Mouse (Mus musculus): ENCODE measurements around the gene Srgn. TPM values are rescaled to one million over a fixed set of nuclear protein-coding genes. Genes with fewer than 3 reads are reported as not detected.
A peak's percentile ranks its signal among the peaks of the same experiment; 100 is the strongest.

Srgn gene
- polyA plus RNA-seq, 1 experiment = not detected

DNA sequence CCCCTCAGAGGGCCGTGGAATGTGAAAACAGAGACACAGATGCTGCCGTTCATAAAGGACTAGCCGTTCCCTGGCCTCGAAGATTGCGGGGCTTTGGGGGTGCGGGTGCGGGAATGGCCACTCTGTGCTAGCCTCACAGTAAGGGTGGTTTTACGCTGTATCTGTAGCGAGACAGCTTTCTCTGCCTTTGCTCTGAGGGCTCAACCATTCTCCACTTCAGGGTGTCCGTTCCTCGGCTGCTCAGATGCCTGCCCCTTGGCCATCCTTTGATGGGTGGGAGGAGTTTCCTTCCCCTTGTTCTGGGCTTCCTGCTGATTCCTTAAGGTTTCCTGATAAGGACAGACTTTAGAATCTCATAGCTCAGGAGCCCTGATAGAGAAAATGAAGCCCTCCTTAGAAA is 18.8 kb downstream of the Srgn start:
- WGBS = 13% methylated on average over 11 of the region's 11 CpGs
- 0 out of 2 replicates have a peak, but pooled peaks cover 3% of the 10 kb centered on the region for H3K4me1 ChIP-seq (ENCODE audit: control insufficient read depth, insufficient read depth, low read length)
- H3K27ac ChIP-seq (ENCODE audit: insufficient read depth, low read depth, low read length) = no peak overlapping the region
- peak overlapping the region; percentile 33 for H3K4me3 ChIP-seq (ENCODE audit: insufficient read depth, low read depth, low read length)
- TF ChIP-seq CTCF (IDR thresholded peaks at IDR 0.05; ENCODE audit: insufficient read depth, low read depth, low read length) = no peak
- no peak for TF ChIP-seq POLR2A (IDR thresholded peaks at IDR 0.05; ENCODE audit: insufficient read depth, low read depth, low read length)

DNA sequence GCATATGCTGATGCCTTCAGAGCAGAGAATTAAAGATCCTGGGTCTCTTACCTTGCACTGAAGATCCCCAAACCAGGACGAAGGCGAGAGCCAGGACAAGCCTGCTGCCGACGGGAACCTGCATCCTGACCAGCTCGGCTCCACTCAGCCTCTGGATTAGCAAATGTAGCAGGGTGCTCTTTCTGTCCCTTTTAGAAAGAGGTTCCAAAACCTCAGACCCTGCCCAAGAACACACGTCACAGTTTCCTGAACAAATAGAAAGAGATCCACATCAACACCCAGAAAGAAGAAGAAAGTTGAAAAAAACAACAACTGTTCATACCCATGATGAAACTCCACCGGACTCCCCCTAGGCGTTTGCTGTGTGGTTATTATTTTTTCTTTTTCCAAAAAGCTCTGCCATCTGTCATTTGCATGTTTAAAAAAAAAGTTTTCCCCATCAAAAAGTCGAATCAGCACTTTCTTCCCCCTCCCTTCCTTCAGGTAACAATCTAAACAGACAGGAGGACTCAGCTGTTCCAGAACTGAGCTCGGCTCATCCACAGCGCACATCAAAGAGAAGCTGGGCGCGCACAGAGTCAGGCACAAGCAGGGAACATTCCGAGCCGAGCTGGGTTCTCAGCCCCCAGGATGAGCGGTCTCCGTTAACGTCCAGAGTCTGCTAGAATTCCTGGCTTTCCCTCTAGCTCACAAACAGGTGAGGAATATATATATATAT is 19.5 kb downstream of the Srgn start:
- Histone ChIP-seq H3K27ac (ENCODE audit: insufficient read depth, low read depth, low read length) (no peak overlapping the region), H3K4me3 (ENCODE audit: insufficient read depth, low read depth, low read length) (peak overlapping the region; percentile 34), H3K4me1 (ENCODE audit: control insufficient read depth, insufficient read depth, low read length) (0 out of 2 replicates have a peak, but pooled peaks cover 3% of the 10 kb centered on the region)
- TF ChIP-seq POLR2A (IDR thresholded peaks at IDR 0.05; ENCODE audit: insufficient read depth, low read depth, low read length) (no peak), CTCF (IDR thresholded peaks at IDR 0.05; ENCODE audit: insufficient read depth, low read depth, low read length) (no peak)
- 10% methylated on average over 18 of the region's 18 CpGs for WGBS

DNA sequence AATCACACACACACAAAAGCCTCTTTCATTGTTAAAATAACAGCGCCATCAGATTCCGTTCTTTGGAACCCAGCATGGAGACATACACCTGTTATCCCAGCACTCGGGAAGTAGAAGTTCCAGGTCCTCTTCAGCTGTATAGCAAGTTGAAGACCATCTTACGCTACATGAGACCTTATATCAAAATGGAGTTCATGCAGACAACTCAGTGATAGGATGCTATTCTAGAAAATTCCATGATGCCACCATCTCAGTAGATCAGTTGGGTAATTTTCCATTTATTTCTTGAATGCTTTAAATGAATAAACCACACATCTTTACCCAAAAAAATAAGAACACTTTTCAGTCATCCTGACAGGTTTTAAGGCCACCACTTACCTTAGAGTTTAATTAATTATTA is 20.2 kb downstream of the Srgn start:
- no peak overlapping the region for H3K27ac ChIP-seq (ENCODE audit: insufficient read depth, low read depth, low read length)
- no peak overlapping the region for H3K4me3 ChIP-seq (ENCODE audit: insufficient read depth, low read depth, low read length)
- TF ChIP-seq POLR2A (IDR thresholded peaks at IDR 0.05; ENCODE audit: insufficient read depth, low read depth, low read length) = no peak
- no peak for TF ChIP-seq CTCF (IDR thresholded peaks at IDR 0.05; ENCODE audit: insufficient read depth, low read depth, low read length)
- 86% methylated on average over 4 of the region's 4 CpGs for WGBS
- H3K4me1 ChIP-seq (ENCODE audit: control insufficient read depth, insufficient read depth, low read length) = 0 out of 2 replicates have a peak, but pooled peaks cover 3% of the 10 kb centered on the region

DNA sequence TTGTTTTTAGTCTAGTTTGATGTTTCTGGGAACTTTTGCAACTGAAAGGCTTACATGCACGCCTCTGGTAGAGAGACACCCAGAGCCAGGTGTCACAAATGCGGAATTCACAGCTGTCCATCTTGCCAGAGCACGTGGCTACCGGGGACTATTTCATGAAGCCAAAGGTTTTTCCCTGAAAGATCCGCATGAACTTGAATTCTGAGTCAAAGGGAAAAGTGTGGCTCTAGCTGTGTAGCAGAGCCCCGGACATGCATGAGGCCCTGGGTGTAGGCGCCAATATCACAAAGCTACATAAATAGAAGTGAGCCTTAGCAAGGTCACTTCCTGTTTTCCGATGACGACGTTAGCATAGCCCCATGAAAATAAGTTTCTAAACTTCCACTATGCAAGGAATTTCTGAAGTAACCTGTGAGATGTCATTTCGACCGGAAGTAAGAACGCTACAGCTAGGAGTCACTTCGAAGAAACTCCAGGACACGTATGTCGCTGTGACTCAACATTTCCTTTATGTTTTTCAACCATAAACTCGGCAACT is 21.2 kb downstream of the Srgn start:
- Histone ChIP-seq H3K4me1 (ENCODE audit: control insufficient read depth, insufficient read depth, low read length) (0 out of 2 replicates have a peak, but pooled peaks cover 3% of the 10 kb centered on the region), H3K4me3 (ENCODE audit: insufficient read depth, low read depth, low read length) (no peak overlapping the region), H3K27ac (ENCODE audit: insufficient read depth, low read depth, low read length) (no peak overlapping the region; the same call in 1 of the 2 replicates)
- no peak for TF ChIP-seq CTCF (IDR thresholded peaks at IDR 0.05; ENCODE audit: insufficient read depth, low read depth, low read length)
- no peak for TF ChIP-seq POLR2A (IDR thresholded peaks at IDR 0.05; ENCODE audit: insufficient read depth, low read depth, low read length)
- WGBS = 84% methylated on average over 17 of the region's 17 CpGs

DNA sequence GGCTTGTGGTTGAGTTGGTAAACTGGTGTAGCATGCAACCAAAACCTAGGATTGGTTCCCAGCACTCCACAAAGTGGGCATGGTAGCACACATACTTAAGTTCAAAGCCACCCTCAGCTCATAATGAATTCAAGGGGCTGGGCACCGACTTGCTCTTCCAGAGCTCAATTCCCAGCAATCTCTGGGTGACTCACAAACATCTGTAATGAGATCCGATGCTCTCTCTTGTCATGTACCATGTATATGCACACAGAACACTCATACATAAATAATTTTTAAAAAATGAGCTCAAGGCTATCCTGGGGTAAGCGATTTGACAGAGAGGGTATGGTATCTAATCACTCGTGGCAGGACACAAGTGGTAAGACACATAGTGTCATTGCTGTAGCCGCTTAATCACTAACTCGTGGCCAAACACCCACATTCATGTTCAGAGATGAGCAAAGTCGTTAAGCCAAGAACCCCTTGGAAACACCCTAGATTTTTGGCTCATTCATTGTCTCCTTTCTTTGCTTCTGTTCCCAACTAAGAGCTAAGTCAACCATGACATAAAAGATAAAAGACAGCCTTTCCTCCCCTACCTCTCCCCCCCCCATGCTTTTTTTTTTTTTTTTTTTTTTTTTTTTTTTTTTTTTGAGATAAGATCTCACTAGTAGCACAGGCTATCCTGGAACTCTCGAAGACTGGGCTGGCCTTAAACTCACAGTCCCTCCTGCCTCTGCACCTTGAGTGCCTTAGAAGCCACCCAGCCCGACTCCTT is 21.8 kb downstream of the Srgn start:
- TF ChIP-seq POLR2A (IDR thresholded peaks at IDR 0.05; ENCODE audit: insufficient read depth, low read depth, low read length) (no peak), CTCF (IDR thresholded peaks at IDR 0.05; ENCODE audit: insufficient read depth, low read depth, low read length) (no peak)
- H3K4me1 ChIP-seq (ENCODE audit: control insufficient read depth, insufficient read depth, low read length) = 0 out of 2 replicates have a peak, but pooled peaks cover 3% of the 10 kb centered on the region
- 66% methylated on average over 9 of the region's 9 CpGs for WGBS
- H3K27ac ChIP-seq (ENCODE audit: insufficient read depth, low read depth, low read length) = no peak overlapping the region; the same call in 1 of the 2 replicates
- H3K4me3 ChIP-seq (ENCODE audit: insufficient read depth, low read depth, low read length) = no peak overlapping the region

DNA sequence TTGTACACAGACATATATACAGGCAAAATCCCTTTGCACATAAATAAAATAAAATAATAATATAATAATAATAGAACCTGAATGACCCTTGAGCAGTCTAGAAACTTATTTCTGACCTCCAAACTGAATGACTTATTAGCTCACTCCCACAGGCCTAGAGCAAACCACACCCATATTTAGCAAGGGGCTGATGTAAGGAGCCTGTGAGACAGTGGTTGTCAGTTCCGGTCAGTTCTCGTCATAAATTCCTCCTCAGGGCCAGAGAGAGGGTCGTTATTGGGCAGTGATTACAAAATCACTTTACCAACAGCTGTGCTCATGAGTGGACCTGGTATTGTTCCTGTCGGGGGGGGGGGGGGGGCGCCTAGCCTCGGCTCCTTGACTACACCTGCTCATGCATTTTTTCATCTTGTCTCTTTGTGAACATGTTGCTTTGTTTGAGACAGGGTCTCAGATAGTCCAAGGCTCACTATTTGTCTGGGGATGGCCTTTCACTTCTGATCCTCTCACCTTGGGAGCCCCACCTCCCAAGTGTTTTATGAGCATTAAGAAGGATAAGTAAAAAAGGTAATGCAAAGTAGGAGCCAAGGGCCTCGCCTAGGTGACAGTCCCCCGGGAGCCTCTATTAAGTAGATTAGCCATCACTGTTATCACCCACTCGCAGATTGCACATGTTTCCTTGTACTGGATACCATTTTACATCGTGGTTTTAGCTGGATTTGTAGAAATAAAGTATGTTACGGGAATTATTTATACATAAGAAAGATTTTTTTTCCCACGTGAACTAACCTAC is 23.2 kb downstream of the Srgn start:
- 77% methylated on average over 12 of the region's 12 CpGs for WGBS
- 0 out of 2 replicates have a peak, but pooled peaks cover 3% of the 10 kb centered on the region for H3K4me1 ChIP-seq (ENCODE audit: control insufficient read depth, insufficient read depth, low read length)
- no peak overlapping the region for H3K4me3 ChIP-seq (ENCODE audit: insufficient read depth, low read depth, low read length)
- TF ChIP-seq CTCF (IDR thresholded peaks at IDR 0.05; ENCODE audit: insufficient read depth, low read depth, low read length) = no peak
- no peak for TF ChIP-seq POLR2A (IDR thresholded peaks at IDR 0.05; ENCODE audit: insufficient read depth, low read depth, low read length)
- H3K27ac ChIP-seq (ENCODE audit: insufficient read depth, low read depth, low read length) = no peak overlapping the region

DNA sequence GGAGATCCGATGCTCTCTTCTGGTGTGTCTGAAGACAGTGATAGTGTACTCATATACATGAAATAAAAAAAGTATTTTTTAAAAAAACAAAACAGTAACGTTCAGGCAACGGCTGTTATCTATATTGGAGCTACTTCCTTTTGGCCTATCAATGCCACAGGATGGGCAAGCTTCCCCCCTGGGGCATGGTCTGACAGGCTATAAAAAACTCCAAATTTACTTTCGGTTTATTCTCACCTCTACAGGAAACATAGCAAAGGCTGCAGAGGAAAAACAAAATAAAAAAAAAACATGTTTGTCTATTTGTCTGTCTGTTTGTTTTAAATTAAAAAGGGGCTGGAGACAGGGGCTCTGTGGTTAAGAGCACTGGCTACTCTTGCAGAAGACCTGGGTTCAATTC is 23.9 kb downstream of the Srgn start:
- Histone ChIP-seq H3K27ac (ENCODE audit: insufficient read depth, low read depth, low read length) (no peak overlapping the region), H3K4me1 (ENCODE audit: control insufficient read depth, insufficient read depth, low read length) (0 out of 2 replicates have a peak, but pooled peaks cover 1% of the 10 kb centered on the region), H3K4me3 (ENCODE audit: insufficient read depth, low read depth, low read length) (no peak overlapping the region)
- TF ChIP-seq POLR2A (IDR thresholded peaks at IDR 0.05; ENCODE audit: insufficient read depth, low read depth, low read length) (no peak), CTCF (IDR thresholded peaks at IDR 0.05; ENCODE audit: insufficient read depth, low read depth, low read length) (no peak)
- WGBS = 90% methylated on average over 4 of the region's 4 CpGs

DNA sequence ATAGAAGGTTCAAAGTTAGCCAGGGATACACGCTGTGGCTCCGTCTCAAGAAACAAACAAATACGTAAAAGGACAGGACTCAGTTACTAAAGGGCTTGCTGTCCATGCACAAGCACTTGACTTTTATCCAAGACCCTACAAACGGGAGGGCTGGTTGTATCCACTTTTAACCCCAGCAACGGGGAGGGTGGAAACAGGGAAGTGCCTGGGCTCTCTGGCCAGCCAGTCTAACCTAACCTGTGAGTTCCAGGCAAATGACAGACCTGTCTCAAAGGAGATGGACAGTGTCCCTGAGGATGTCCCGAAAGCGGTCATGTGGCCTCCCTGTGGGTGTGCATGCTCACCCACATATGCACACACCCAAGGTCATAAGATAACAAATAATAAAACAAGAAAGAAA is 25.3 kb downstream of the Srgn start:
- H3K27ac ChIP-seq (ENCODE audit: insufficient read depth, low read depth, low read length) = no peak overlapping the region
- H3K4me3 ChIP-seq (ENCODE audit: insufficient read depth, low read depth, low read length) = no peak overlapping the region
- 84% methylated on average over 7 of the region's 7 CpGs for WGBS
- TF ChIP-seq CTCF (IDR thresholded peaks at IDR 0.05; ENCODE audit: insufficient read depth, low read depth, low read length) (no peak), POLR2A (IDR thresholded peaks at IDR 0.05; ENCODE audit: insufficient read depth, low read depth, low read length) (no peak)
- no peaks in the 10 kb centered on the region for H3K4me1 ChIP-seq (ENCODE audit: control insufficient read depth, insufficient read depth, low read length)

Data from olfactory bulb, adult 2 months (tissue).